Mouse (Mus musculus): ENCODE results near the gene Olfr965. TPM values are rescaled to one million over a fixed set of nuclear protein-coding genes. Genes with fewer than 3 reads are reported as not detected.
"Not testable (repeated sequence)": the region's sequence is repeated elsewhere in the genome, so short reads cannot be mapped to it uniquely, and the experiment has no call there.

The Olfr965 gene
- not detected in 2 replicates for polyA plus RNA-seq (2016; fragmentation: Nextera tagmentation; extraction: Ambion mirVana)

- Histone ChIP-seq H3K4me3 (no peak within 1 kb of the TSS), H3K27me3 (no peaks in the 10 kb centered on the region), H3K36me3 (no peaks in the 10 kb centered on the region), H3K27ac (no peak within 1 kb of the TSS), H3K9me3 (replicated peaks) (no peaks in the 10 kb centered on the region), H3K4me1 (no peaks in the 10 kb centered on the region), H3K4me2 (replicated peaks) (no peak within 1 kb of the TSS), H3K9ac (no peak within 1 kb of the TSS)
- ATAC-seq (ENCODE audit: low FRiP score): no peak
Observed at GRCm38 (mm10) chr9:39711053-39711452, at the start of gene Olfr965. Gene Olfr965, plus strand, starts transcription at chr9:39711353.

- no peaks in the 10 kb centered on the region for H3K36me3 ChIP-seq
- 93% methylated on average over 1 of the region's 1 CpGs for WGBS
- H3K27me3 ChIP-seq: no peaks in the 10 kb centered on the region
- H3K4me1 ChIP-seq: no peaks in the 10 kb centered on the region
- H3K4me3 ChIP-seq: no peak within 1 kb of the TSS
- ATAC-seq (ENCODE audit: low FRiP score): no peak
- no peaks in the 10 kb centered on the region; the same call in 1 of the 2 replicates for H3K9me3 ChIP-seq (replicated peaks)
- H3K27ac ChIP-seq: no peak within 1 kb of the TSS
- no peak within 1 kb of the TSS for H3K9ac ChIP-seq
- H3K4me2 ChIP-seq (replicated peaks): no peak within 1 kb of the TSS
Observed at GRCm38 (mm10) chr9:39666905-39667304, 44.2 kb upstream of the Olfr965 start, which contains the start of gene Olfr963. Gene Olfr963, plus strand, starts transcription at chr9:39667205.

- H3K27me3 ChIP-seq: no peaks in the 10 kb centered on the region
- no peaks in the 10 kb centered on the region for H3K4me1 ChIP-seq
- WGBS: 80% methylated on average over 2 of the region's 2 CpGs
- no peak overlapping the region for H3K27ac ChIP-seq
- H3K4me2 ChIP-seq (replicated peaks): no peak overlapping the region
- no peak overlapping the region for H3K9ac ChIP-seq
- ATAC-seq (ENCODE audit: low FRiP score): no peak
- no peaks in the 10 kb centered on the region for H3K36me3 ChIP-seq
- H3K4me3 ChIP-seq: no peak overlapping the region
- no peaks in the 10 kb centered on the region; the same call in 1 of the 2 replicates for H3K9me3 ChIP-seq (replicated peaks)
Observed at GRCm38 (mm10) chr9:39669723-39670122, 41.4 kb upstream of the Olfr965 start.

DNA sequence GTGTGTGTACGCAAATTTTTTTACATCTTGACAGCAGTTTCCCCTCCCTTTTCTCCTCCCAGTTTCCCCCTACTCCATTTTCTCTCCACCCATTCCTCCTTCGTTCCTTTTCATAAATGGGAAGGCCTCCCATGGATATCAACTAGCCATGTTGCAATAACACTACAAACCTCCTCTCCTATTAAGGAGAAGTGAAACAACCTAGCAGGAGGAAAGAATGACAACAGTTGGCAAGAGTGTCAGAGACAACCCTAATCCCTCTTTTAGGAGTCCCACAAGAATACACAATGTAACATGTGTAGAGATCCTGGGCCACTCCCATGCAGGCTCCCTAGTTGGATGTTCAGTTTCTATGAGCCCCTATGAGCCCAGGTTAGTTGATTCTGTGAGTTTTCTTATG, 36.3 kb upstream of the Olfr965 start:
- Histone ChIP-seq H3K4me2 (replicated peaks) (no peak overlapping the region), H3K27me3 (no peaks in the 10 kb centered on the region), H3K36me3 (no peaks in the 10 kb centered on the region), H3K27ac (no peak overlapping the region), H3K4me1 (no peaks in the 10 kb centered on the region), H3K9me3 (replicated peaks) (no peaks in the 10 kb centered on the region), H3K9ac (no peak overlapping the region), H3K4me3 (no peak overlapping the region)
- ATAC-seq (ENCODE audit: low FRiP score): no peak
- WGBS: 83% methylated on average over 2 of the region's 2 CpGs

DNA sequence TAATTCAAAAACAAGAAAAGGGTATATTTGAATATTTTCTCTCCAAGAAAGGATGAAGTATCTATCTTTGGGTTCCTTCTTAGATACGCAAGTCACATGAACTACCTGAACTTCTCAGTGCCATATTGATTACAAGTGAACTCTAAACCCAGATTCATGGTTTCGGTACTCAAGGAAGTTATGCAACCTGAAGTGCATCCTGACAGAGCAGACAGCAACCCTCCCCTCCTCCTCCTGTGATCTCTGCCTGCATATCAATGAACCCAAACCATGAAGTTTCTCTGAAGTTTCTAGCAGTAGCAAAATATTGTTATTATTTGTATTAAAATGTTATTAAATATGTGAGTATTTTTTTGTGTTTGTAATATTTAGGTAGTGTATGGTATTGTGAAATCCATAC, 32.6 kb upstream of the Olfr965 start:
- no peaks in the 10 kb centered on the region for H3K36me3 ChIP-seq
- 96% methylated on average over 2 of the region's 2 CpGs for WGBS
- no peak overlapping the region for H3K27ac ChIP-seq
- H3K9ac ChIP-seq: no peak overlapping the region
- H3K4me2 ChIP-seq (replicated peaks): no peak overlapping the region
- H3K4me1 ChIP-seq: no peaks in the 10 kb centered on the region
- no peak overlapping the region for H3K4me3 ChIP-seq
- H3K27me3 ChIP-seq: no peaks in the 10 kb centered on the region
- H3K9me3 ChIP-seq (replicated peaks): no peaks in the 10 kb centered on the region
- ATAC-seq (ENCODE audit: low FRiP score): no peak

- no peak for ATAC-seq (ENCODE audit: low FRiP score)
- no peak overlapping the region for H3K27ac ChIP-seq
Observed at GRCm38 (mm10) chr9:39679280-39679679, 31.9 kb upstream of the Olfr965 start.

DNA sequence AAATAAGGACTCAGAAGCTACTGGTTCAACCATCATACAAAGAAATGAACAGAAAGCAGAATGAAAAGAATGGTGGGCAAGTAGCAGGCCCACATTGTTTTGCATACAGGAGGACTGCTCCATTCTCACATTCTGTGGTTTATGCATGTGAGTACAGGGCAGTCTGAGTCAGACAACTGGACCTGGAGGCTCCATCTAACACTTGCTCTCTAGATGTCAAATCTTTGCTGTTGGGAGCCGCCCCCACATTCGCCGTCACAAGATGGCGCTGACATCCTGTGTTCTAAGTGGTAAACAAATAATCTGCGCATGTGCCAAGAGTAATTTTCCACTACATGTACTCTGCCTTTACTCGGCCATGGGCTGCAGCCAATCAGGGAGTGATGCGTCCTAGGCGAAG, 10.0 kb upstream of the Olfr965 start:
- not testable (repeated sequence) for ATAC-seq (ENCODE audit: low FRiP score); H3K4me3 ChIP-seq; H3K27me3 ChIP-seq; H3K9ac ChIP-seq; H3K9me3 ChIP-seq (replicated peaks); H3K4me1 ChIP-seq; H3K4me2 ChIP-seq (replicated peaks); H3K36me3 ChIP-seq; H3K27ac ChIP-seq
- WGBS: 82% methylated on average over 8 of the region's 8 CpGs

More at GRCm38 (mm10) chr9:39679280-39679679, 31.9 kb upstream of the Olfr965 start:
- Histone ChIP-seq H3K4me1 (no peaks in the 10 kb centered on the region), H3K9me3 (replicated peaks) (no peaks in the 10 kb centered on the region), H3K27me3 (no peaks in the 10 kb centered on the region), H3K36me3 (no peaks in the 10 kb centered on the region), H3K4me3 (no peak overlapping the region), H3K9ac (no peak overlapping the region), H3K4me2 (replicated peaks) (no peak overlapping the region)
- 67% methylated on average over 2 of the region's 2 CpGs for WGBS

GRCm38 (mm10) chr9:39707017-39707416, 4.1 kb upstream of the Olfr965 start, which contains the start of gene Olfr149:
Gene Olfr149, minus strand, starts transcription at chr9:39707117.
- Histone ChIP-seq H3K27me3 (no peaks in the 10 kb centered on the region), H3K9ac (no peak within 1 kb of the TSS), H3K9me3 (replicated peaks) (no peaks in the 10 kb centered on the region), H3K4me3 (no peak within 1 kb of the TSS), H3K27ac (no peak within 1 kb of the TSS), H3K4me1 (no peaks in the 10 kb centered on the region), H3K4me2 (replicated peaks) (no peak within 1 kb of the TSS), H3K36me3 (no peaks in the 10 kb centered on the region)
- ATAC-seq (ENCODE audit: low FRiP score): no peak

DNA sequence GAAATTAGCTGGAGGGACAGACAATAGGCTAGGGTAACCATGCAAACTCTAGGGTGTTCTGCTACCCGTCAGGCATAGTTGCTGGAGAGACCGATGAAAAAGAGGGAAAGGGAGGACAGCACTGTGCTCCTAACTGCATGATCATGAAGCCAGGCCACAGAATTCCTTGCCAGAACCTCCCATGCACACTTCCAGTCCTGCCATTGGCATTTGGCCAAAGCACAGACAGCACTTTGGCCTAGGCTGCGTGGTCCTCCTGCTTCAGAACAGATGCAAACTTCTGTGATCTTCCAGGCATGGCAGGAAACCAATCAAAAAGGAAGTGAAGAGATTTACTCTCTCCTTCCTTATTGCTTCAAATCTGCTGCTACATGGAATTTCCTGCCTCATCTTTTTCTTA, 2.2 kb upstream of the Olfr965 start:
- H3K9me3 ChIP-seq (replicated peaks): no peaks in the 10 kb centered on the region
- no peak overlapping the region for H3K4me3 ChIP-seq
- no peak for ATAC-seq (ENCODE audit: low FRiP score)
- no peak overlapping the region for H3K27ac ChIP-seq
- H3K9ac ChIP-seq: no peak overlapping the region
- H3K4me1 ChIP-seq: no peaks in the 10 kb centered on the region
- WGBS: 72% methylated on average over 3 of the region's 3 CpGs
- no peaks in the 10 kb centered on the region for H3K36me3 ChIP-seq
- no peak overlapping the region for H3K4me2 ChIP-seq (replicated peaks)
- no peaks in the 10 kb centered on the region for H3K27me3 ChIP-seq

DNA sequence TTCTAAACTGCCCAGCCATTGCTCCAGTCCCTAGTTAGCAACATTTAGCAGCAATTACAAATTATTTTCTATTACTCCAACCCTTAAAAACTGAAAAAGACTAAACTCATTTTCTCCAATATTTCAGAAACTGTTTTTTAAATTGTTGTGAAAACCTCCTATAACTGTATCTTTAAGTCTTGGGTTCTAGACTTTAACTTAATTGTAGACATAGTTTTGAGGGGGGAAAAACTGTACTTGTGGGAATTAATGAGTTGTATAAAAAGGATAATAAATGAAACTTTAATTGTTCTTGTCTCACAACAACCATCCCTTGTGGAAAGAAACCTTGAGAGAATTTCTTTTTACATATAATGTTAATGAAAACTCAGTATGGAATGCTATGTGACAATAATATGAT, 19.5 kb downstream of the Olfr965 start, which contains the start of gene Olfr150:
Gene Olfr150, plus strand, starts transcription at position 301 of the 400 bp plus-strand sequence.
- Histone ChIP-seq H3K27me3 (no peaks in the 10 kb centered on the region), H3K9ac (no peak within 1 kb of the TSS), H3K4me3 (no peak within 1 kb of the TSS), H3K36me3 (no peaks in the 10 kb centered on the region), H3K4me1 (no peaks in the 10 kb centered on the region), H3K9me3 (replicated peaks) (no peaks in the 10 kb centered on the region), H3K4me2 (replicated peaks) (no peak within 1 kb of the TSS), H3K27ac (no peak within 1 kb of the TSS)
- ATAC-seq (ENCODE audit: low FRiP score): no peak

GRCm38 (mm10) chr9:39740741-39741140, 29.6 kb downstream of the Olfr965 start:
- 94% methylated on average over 1 of the region's 1 CpGs for WGBS
- Histone ChIP-seq H3K9me3 (replicated peaks) (no peaks in the 10 kb centered on the region), H3K9ac (no peak overlapping the region), H3K4me3 (no peak overlapping the region), H3K36me3 (no peaks in the 10 kb centered on the region), H3K4me1 (no peaks in the 10 kb centered on the region), H3K27ac (no peak overlapping the region), H3K27me3 (no peaks in the 10 kb centered on the region), H3K4me2 (replicated peaks) (no peak overlapping the region)
- no peak for ATAC-seq (ENCODE audit: low FRiP score)

- H3K4me2 ChIP-seq (replicated peaks): no peak within 1 kb of the TSS
- ATAC-seq (ENCODE audit: low FRiP score): no peak
- H3K9me3 ChIP-seq (replicated peaks): no peaks in the 10 kb centered on the region
- no peak within 1 kb of the TSS for H3K27ac ChIP-seq
- no peaks in the 10 kb centered on the region for H3K4me1 ChIP-seq
- no peaks in the 10 kb centered on the region for H3K27me3 ChIP-seq
- no peak within 1 kb of the TSS for H3K9ac ChIP-seq
- H3K4me3 ChIP-seq: no peak within 1 kb of the TSS
- H3K36me3 ChIP-seq: no peaks in the 10 kb centered on the region
Observed at GRCm38 (mm10) chr9:39745949-39746348, 34.8 kb downstream of the Olfr965 start, which contains the start of gene Olfr967. Gene Olfr967, plus strand, starts transcription at chr9:39746249.

DNA sequence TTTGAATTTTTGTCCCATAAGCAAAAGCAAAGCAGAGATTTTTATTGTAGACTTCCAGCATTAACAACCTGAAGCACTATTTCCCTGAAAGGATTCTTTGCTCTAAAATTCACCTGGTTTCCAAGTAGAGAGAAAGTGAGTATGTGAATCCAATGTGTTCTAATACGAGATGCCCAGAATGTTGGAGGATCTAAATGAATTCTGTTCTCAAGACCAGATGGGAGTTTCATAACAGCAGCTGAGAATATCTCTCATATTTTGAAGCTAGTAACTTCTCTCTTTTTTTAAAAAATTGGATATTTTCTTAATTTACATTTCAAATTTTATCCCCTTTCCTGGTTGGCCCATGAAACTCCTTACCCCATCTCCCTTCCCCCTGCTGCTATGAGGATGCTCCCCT, 35.3 kb downstream of the Olfr965 start:
- ATAC-seq (ENCODE audit: low FRiP score): no peak
- 81% methylated on average over 1 of the region's 1 CpGs for WGBS
- no peak overlapping the region for H3K4me2 ChIP-seq (replicated peaks)
- H3K9ac ChIP-seq: no peak overlapping the region
- no peaks in the 10 kb centered on the region for H3K36me3 ChIP-seq
- no peaks in the 10 kb centered on the region for H3K9me3 ChIP-seq (replicated peaks)
- H3K27me3 ChIP-seq: no peaks in the 10 kb centered on the region
- H3K4me3 ChIP-seq: no peak overlapping the region
- H3K27ac ChIP-seq: no peak overlapping the region
- H3K4me1 ChIP-seq: no peaks in the 10 kb centered on the region

All from hindbrain, embryonic 12.5 days (tissue).